13 mouse cellular contexts compared by ENCODE assay signal in genomic region chr11:60102664-60103063, GRCm38 (mm10). TPM values are rescaled to one million over a fixed set of nuclear protein-coding genes. Genes with fewer than 3 reads are reported as not detected.
DNase-seq lines count a peak whose midpoint lies in the region; ATAC-seq lines count a peak whose summit lies in the region.
"Had no signal": no experiment of that assay in that cellular context is flagged by ENCODE, and none has a peak within 500 bp of the region (broad histone marks: within the 10 kb centered on the region; RNA-seq: fewer than 3 reads in every experiment).

No protein-coding gene starts in this region.

- H3K9ac ChIP-seq in stomach, embryonic 15.5 days = no peak overlapping the region
- H3K9ac ChIP-seq in hindbrain, embryonic 16.5 days (ENCODE audit: low read depth, low read length) = no peak overlapping the region
- H3K9ac ChIP-seq: hindbrain, embryonic 14.5 days had no signal

- H3K27me3 ChIP-seq in heart, embryonic 10.5 days (ENCODE audit: insufficient read depth, poor library complexity, severe bottlenecking) = no peaks in the 10 kb centered on the region
- no peaks in the 10 kb centered on the region for H3K27me3 ChIP-seq in stomach, embryonic 15.5 days (replicated peaks)
- H3K27me3 ChIP-seq in hindbrain, embryonic 16.5 days (replicated peaks; ENCODE audit: control insufficient read depth, insufficient read depth, low read length) = no peaks in the 10 kb centered on the region

- no peaks in the 10 kb centered on the region for H3K9me3 ChIP-seq in heart, embryonic 10.5 days
- no peaks in the 10 kb centered on the region for H3K9me3 ChIP-seq in stomach, embryonic 15.5 days
- no peaks in the 10 kb centered on the region for H3K9me3 ChIP-seq in hindbrain, embryonic 16.5 days (ENCODE audit: control insufficient read depth, low read length)

- ATAC-seq in stomach, embryonic 15.5 days (ENCODE audit: insufficient read depth, low FRiP score, low read depth) = no peak
- ATAC-seq in hindbrain, embryonic 16.5 days = no peak
- ATAC-seq: midbrain, embryonic 16.5 days had no signal

- DNase-seq in heart, embryonic 10.5 days (ENCODE audit: low spot score) = no peak
- no peak for DNase-seq in heart, adult 18-20 months
- peak; percentile 45 for DNase-seq in right cerebral cortex, postnatal 14 days
- DNase-seq in right cerebral cortex, adult 18-20 months = no peak
- peak; percentile 36 to 48 for DNase-seq in lung, adult 18-20 months
- no peak for DNase-seq in natural killer cell, adult 2 months (ENCODE audit: low spot score in 2 of 2)
- DNase-seq: cerebellum, adult 9-10 months; liver had no signal

- H3K4me3 ChIP-seq in heart, embryonic 10.5 days = no peak overlapping the region
- no peak overlapping the region for H3K4me3 ChIP-seq in stomach, embryonic 15.5 days (replicated peaks)
- H3K4me3 ChIP-seq in hindbrain, embryonic 16.5 days (ENCODE audit: low read length) = no peak overlapping the region

- WGBS in heart, embryonic 10.5 days = 65% methylated on average over 6 of the region's 6 CpGs
- WGBS in stomach, embryonic 15.5 days = 49% methylated on average over 6 of the region's 6 CpGs
- WGBS in hindbrain, embryonic 16.5 days = 72% methylated on average over 6 of the region's 6 CpGs

- no peaks in the 10 kb centered on the region for H3K36me3 ChIP-seq in heart, embryonic 10.5 days
- H3K36me3 ChIP-seq in stomach, embryonic 15.5 days = no peaks in the 10 kb centered on the region
- no peaks in the 10 kb centered on the region for H3K36me3 ChIP-seq in hindbrain, embryonic 16.5 days (ENCODE audit: control insufficient read depth, insufficient read depth, low read length)

- peak overlapping the region; percentile 60; the same call in 1 of the 2 replicates for H3K27ac ChIP-seq in heart, embryonic 10.5 days
- peak overlapping the region; percentile 5; the same call in 1 of the 2 replicates for H3K27ac ChIP-seq in stomach, embryonic 15.5 days
- no peak overlapping the region for H3K27ac ChIP-seq in hindbrain, embryonic 16.5 days (ENCODE audit: low read depth, low read length)
- H3K27ac ChIP-seq: hindbrain, embryonic 14.5 days had no signal

- H3K4me2 ChIP-seq in stomach, embryonic 15.5 days = no peak overlapping the region
- no peak overlapping the region for H3K4me2 ChIP-seq in hindbrain, embryonic 16.5 days (ENCODE audit: low read length)
- H3K4me2 ChIP-seq: hindbrain, embryonic 14.5 days had no signal

- peaks cover 45% of the 10 kb centered on the region for H3K4me1 ChIP-seq in heart, embryonic 10.5 days
- peaks cover 20% of the 10 kb centered on the region for H3K4me1 ChIP-seq in stomach, embryonic 15.5 days
- peaks cover 14% of the 10 kb centered on the region for H3K4me1 ChIP-seq in hindbrain, embryonic 16.5 days (ENCODE audit: control insufficient read depth, insufficient read depth, low read depth, low read length)

RNA-seq across cellular contexts. Expression of gene Rai1, which starts 2.1 kb away (rescaled TPM):
- 21.2 and 32.5 TPM in 2 replicates for polyA plus RNA-seq in heart, embryonic 10.5 days (2016; fragmentation: Nextera tagmentation; extraction: Ambion mirVana)
- total RNA-seq in heart, adult 18-20 months (2021) = 10 to 100 TPM; 18.0 to 23.0 TPM
- polyA plus RNA-seq in stomach, embryonic 15.5 days (2015; fragmentation: Nextera tagmentation; extraction: Ambion mirVana) = 21.7 and 24.4 TPM in 2 replicates
- 24.3 and 28.0 TPM in 2 replicates for polyA plus RNA-seq in hindbrain, embryonic 16.5 days (2015; fragmentation: Nextera tagmentation; extraction: Ambion mirVana)

RNA-seq across cellular contexts. Expression of gene Pemt, which starts 56.4 kb away (rescaled TPM):
- polyA plus RNA-seq in heart, embryonic 10.5 days (2016; fragmentation: Nextera tagmentation; extraction: Ambion mirVana) = 11.6 and 18.2 TPM in 2 replicates
- 1 to 10 TPM; 1.6 to 3.3 TPM for total RNA-seq in heart, adult 18-20 months (2021)
- 8.8 and 9.2 TPM in 2 replicates for polyA plus RNA-seq in stomach, embryonic 15.5 days (2015; fragmentation: Nextera tagmentation; extraction: Ambion mirVana)
- polyA plus RNA-seq in hindbrain, embryonic 16.5 days (2015; fragmentation: Nextera tagmentation; extraction: Ambion mirVana) = 8.3 and 9.1 TPM in 2 replicates
- total RNA-seq: neutrophil, adult 5-6 weeks had no signal

Comparison
In these comparisons a context has a peak if more than half of its experiments do, and no peak if none do; other contexts are left out.
1. DNase-seq: peak in right cerebral cortex, postnatal 14 days (single experiment) and lung, adult 18-20 months (2 of 2); none in heart, embryonic 10.5 days (single experiment), heart, adult 18-20 months (0 of 2), right cerebral cortex, adult 18-20 months (single experiment) and natural killer cell, adult 2 months (0 of 2).